Mouse (Mus musculus) limb, embryonic 14.5 days (tissue): ENCODE data around the gene Wwox. TPM values are rescaled to one million over a fixed set of nuclear protein-coding genes. Genes with fewer than 3 reads are reported as not detected.

Experiments
- ATAC-seq: fragments of 200-750 bp; cut with Nextera tagmentation; 2 replicates; pipeline ENCODE4 v1.8.0; 2017; ENCODE audit warnings: low read depth, moderate number of reproducible peaks, moderate TSS enrichment; ENCODE audit not compliant: low FRiP score
- DNase-seq: peaks from one replicate; pipeline ENCODE4 v3.0.0-alpha.2; 2015; ENCODE audit warnings: low spot score
- H3K27ac ChIP-seq: fragments of 300-500 bp; sonication (generic); replicated peaks from 2 replicates; pipeline ENCODE4 v1.5.1; 2014; ENCODE audit warnings: low read depth, mild to moderate bottlenecking, low read length, moderate library complexity, mixed read lengths
- H3K27me3 ChIP-seq: fragments of 300-500 bp; sonication (generic); 2 replicates; pipeline ENCODE4 v1.6.1; 2014; ENCODE audit warnings: low read length, mixed read lengths; ENCODE audit not compliant: control insufficient read depth, insufficient read depth
- H3K36me3 ChIP-seq: fragments of 300-500 bp; sonication (generic); 2 replicates; pipeline ENCODE4 v1.6.1; 2014; ENCODE audit warnings: mild to moderate bottlenecking, low read length, moderate library complexity, mixed read lengths; ENCODE audit not compliant: control insufficient read depth, insufficient read depth
- H3K4me1 ChIP-seq: fragments of 300-500 bp; sonication (generic); 2 replicates; pipeline ENCODE4 v1.6.1; 2014; ENCODE audit warnings: antibody characterized with exemption, low read length, mixed read lengths; ENCODE audit not compliant: control insufficient read depth, insufficient read depth
- H3K4me2 ChIP-seq: fragments of 300-500 bp; sonication (generic); replicated peaks from 2 replicates; pipeline ENCODE4 v1.6.1; 2014; ENCODE audit warnings: low read depth, mild to moderate bottlenecking, low read length, moderate library complexity; ENCODE audit not compliant: severe bottlenecking
- H3K4me3 ChIP-seq: fragments of 300-500 bp; sonication (generic); replicated peaks from 2 replicates; pipeline ENCODE4 v1.5.1; 2014; ENCODE audit warnings: low read length
- H3K9ac ChIP-seq: fragments of 300-500 bp; sonication (generic); 2 replicates; pipeline ENCODE4 v1.6.1; 2014; ENCODE audit warnings: mild to moderate bottlenecking, low read depth, low read length, moderate library complexity; ENCODE audit not compliant: severe bottlenecking
- H3K9me3 ChIP-seq: fragments of 300-500 bp; sonication (generic); 2 replicates; pipeline ENCODE4 v1.6.1; 2016; ENCODE audit warnings: low read length; ENCODE audit not compliant: control insufficient read depth
- POLR2A ChIP-seq: fragments of 200-500 bp; IDR thresholded peaks from 2 replicates; pipeline ENCODE4 v1.8.0; 2012; ENCODE audit warnings: inconsistent platforms, mild to moderate bottlenecking, moderate library complexity, borderline replicate concordance; ENCODE audit not compliant: insufficient read depth, insufficient read length; ENCODE audit errors: extremely low read depth
- WGBS: fragments of 180-500 bp; shearing (Covaris S2); extraction: QIAGEN DNeasy Blood & Tissue Kit; methylation state at CpG from one replicate; pipeline ENCODE4 v1.1.7; 2014; 5-methylcytosine and 5-hydroxymethylcytosine counted together
- polyA plus RNA-seq, 2 experiments: library from polyadenylated mRNA; depleted of rRNA in 1 of 2; stranded (reverse) in 1 of 2; unstranded in 1 of 2; fragments of >200 nt; fragmentation: Nextera tagmentation in 1 of 2; extraction: Ambion mirVana in 1 of 2; gene quantifications; 2 replicates each; pipeline versions ENCODE4 v1.2.1 to v1.2.3; 2012 to 2014

The Wwox gene
- polyA plus RNA-seq, 2 experiments = 8.6 to 9.4 TPM

GRCm38 (mm10) chr8:114899157-114899556, 459.7 kb downstream of the Wwox start:
- H3K27ac ChIP-seq = no peak overlapping the region
- no peak overlapping the region for H3K4me2 ChIP-seq
- H3K4me1 ChIP-seq = no peaks in the 10 kb centered on the region
- H3K9me3 ChIP-seq = no peaks in the 10 kb centered on the region
- no peaks in the 10 kb centered on the region for H3K36me3 ChIP-seq
- TF ChIP-seq POLR2A = no peak
- no peak overlapping the region for H3K9ac ChIP-seq
- H3K4me3 ChIP-seq = no peak overlapping the region
- ATAC-seq (no peak), DNase-seq (no peak)
- WGBS = 89% methylated on average over 12 of the region's 12 CpGs
- H3K27me3 ChIP-seq = no peaks in the 10 kb centered on the region

GRCm38 (mm10) chr8:114902584-114902983, 463.1 kb downstream of the Wwox start:
- H3K9ac ChIP-seq = no peak overlapping the region
- no peak for TF ChIP-seq POLR2A
- no peaks in the 10 kb centered on the region for H3K9me3 ChIP-seq
- no peak overlapping the region for H3K4me2 ChIP-seq
- no peaks in the 10 kb centered on the region for H3K27me3 ChIP-seq
- no peak overlapping the region for H3K4me3 ChIP-seq
- no peaks in the 10 kb centered on the region for H3K4me1 ChIP-seq
- 80% methylated on average over 5 of the region's 5 CpGs for WGBS
- ATAC-seq (no peak), DNase-seq (no peak)
- H3K27ac ChIP-seq = no peak overlapping the region
- H3K36me3 ChIP-seq = no peaks in the 10 kb centered on the region

GRCm38 (mm10) chr8:114908086-114908485, 468.6 kb downstream of the Wwox start:
- 80% methylated on average over 8 of the region's 8 CpGs for WGBS
- no peak for ATAC-seq
- no peak overlapping the region for H3K9ac ChIP-seq

GRCm38 (mm10) chr8:114908589-114908988, 469.1 kb downstream of the Wwox start:
- DNase-seq (no peak), ATAC-seq (no peak)
- Histone ChIP-seq H3K27ac (no peak overlapping the region), H3K9me3 (no peaks in the 10 kb centered on the region), H3K9ac (no peak overlapping the region), H3K27me3 (no peaks in the 10 kb centered on the region; the same call in 1 of the 2 replicates), H3K4me2 (no peak overlapping the region), H3K4me3 (no peak overlapping the region), H3K4me1 (no peaks in the 10 kb centered on the region), H3K36me3 (no peaks in the 10 kb centered on the region)
- WGBS = 96% methylated on average over 7 of the region's 7 CpGs
- TF ChIP-seq POLR2A = no peak

More at GRCm38 (mm10) chr8:114908086-114908485, 468.6 kb downstream of the Wwox start:
- no peak overlapping the region for H3K4me3 ChIP-seq
- DNase-seq = no peak
- H3K4me2 ChIP-seq = no peak overlapping the region
- no peaks in the 10 kb centered on the region for H3K4me1 ChIP-seq
- H3K9me3 ChIP-seq = no peaks in the 10 kb centered on the region
- TF ChIP-seq POLR2A = no peak
- H3K36me3 ChIP-seq = no peaks in the 10 kb centered on the region
- H3K27me3 ChIP-seq = no peaks in the 10 kb centered on the region; the same call in 1 of the 2 replicates
- H3K27ac ChIP-seq = no peak overlapping the region

- WGBS = 83% methylated on average over 9 of the region's 9 CpGs
- H3K9me3 ChIP-seq = no peaks in the 10 kb centered on the region
- H3K27me3 ChIP-seq = no peaks in the 10 kb centered on the region; the same call in 1 of the 2 replicates
- no peak for ATAC-seq
- no peak overlapping the region for H3K9ac ChIP-seq
- no peaks in the 10 kb centered on the region for H3K36me3 ChIP-seq
- no peak overlapping the region for H3K4me3 ChIP-seq
- no peak for DNase-seq
- H3K27ac ChIP-seq = no peak overlapping the region
- no peak overlapping the region for H3K4me2 ChIP-seq
- H3K4me1 ChIP-seq = no peaks in the 10 kb centered on the region
- TF ChIP-seq POLR2A = no peak
These were observed 469.7 kb downstream of the Wwox start for GRCm38 (mm10) chr8:114909146-114909545.
